In genomic region chr7:67035661-67036060, GRCm38 (mm10) we compare ENCODE assay signal across 21 mouse cellular contexts.
"Had no signal": no experiment of that assay in that cellular context is flagged by ENCODE, and none has a peak within 500 bp of the region (broad histone marks: within the 10 kb centered on the region; RNA-seq: fewer than 3 reads in every experiment).

No protein-coding gene starts in this region.

- ATAC-seq: forebrain, postnatal 0 days; hindbrain, postnatal 0 days; intestine, embryonic 16.5 days had no signal

- H3K27me3 ChIP-seq: heart, embryonic 12.5 days; hindbrain, embryonic 13.5 days; hindbrain, embryonic 15.5 days; kidney, embryonic 15.5 days; limb, embryonic 13.5 days; limb, embryonic 15.5 days; liver, embryonic 13.5 days had no signal

- H3K9me3 ChIP-seq: heart, embryonic 12.5 days; hindbrain, embryonic 13.5 days; hindbrain, embryonic 15.5 days; kidney, embryonic 15.5 days; limb, embryonic 13.5 days; limb, embryonic 15.5 days; liver, embryonic 13.5 days had no signal

- H3K4me3 ChIP-seq: heart, embryonic 12.5 days; hindbrain, embryonic 13.5 days; hindbrain, embryonic 15.5 days; kidney, embryonic 15.5 days; limb, embryonic 13.5 days; limb, embryonic 15.5 days; liver, embryonic 13.5 days had no signal

- DNase-seq: forebrain, postnatal 0 days; gastrocnemius, postnatal 14 days; gastrocnemius, postnatal 36 days; kidney, adult 11 months; kidney, adult 2 months; kidney, adult 9 months; kidney, postnatal 14 days; kidney, postnatal 36 days; layer of hippocampus, adult 9-11 months; layer of hippocampus, postnatal 36 days; left cerebral cortex, postnatal 4 days; liver, embryonic 13.5 days had no signal

- H3K4me2 ChIP-seq: heart, embryonic 12.5 days; hindbrain, embryonic 13.5 days; hindbrain, embryonic 15.5 days; kidney, embryonic 15.5 days; limb, embryonic 13.5 days; limb, embryonic 15.5 days; liver, embryonic 13.5 days had no signal

- H3K27ac ChIP-seq: hindbrain, embryonic 13.5 days; hindbrain, embryonic 15.5 days; hindbrain, postnatal 0 days; kidney, embryonic 15.5 days; kidney, postnatal 0 days; limb, embryonic 13.5 days; limb, embryonic 15.5 days; liver, embryonic 13.5 days had no signal

- H3K9ac ChIP-seq: forebrain, postnatal 0 days; heart, embryonic 12.5 days; hindbrain, embryonic 13.5 days; hindbrain, embryonic 15.5 days; kidney, embryonic 15.5 days; limb, embryonic 13.5 days; limb, embryonic 15.5 days; liver, embryonic 13.5 days had no signal

- H3K4me1 ChIP-seq: hindbrain, embryonic 13.5 days; hindbrain, embryonic 15.5 days had no signal

- H3K36me3 ChIP-seq: hindbrain, embryonic 13.5 days; hindbrain, embryonic 15.5 days; kidney, embryonic 15.5 days; limb, embryonic 15.5 days; liver, embryonic 13.5 days had no signal
